Mouse (Mus musculus) liver, postnatal 0 days (tissue): Measurements from ENCODE around the gene Slc12a4. TPM values are rescaled to one million over a fixed set of nuclear protein-coding genes. Genes with fewer than 3 reads are reported as not detected.
A peak's percentile ranks its signal among the peaks of the same experiment; 100 is the strongest.
"Not testable (repeated sequence)": the region's sequence is repeated elsewhere in the genome, so short reads cannot be mapped to it uniquely, and the experiment has no call there.

Experiments used
- ATAC-seq: fragments of 200-750 bp; cut with Nextera tagmentation; 2 replicates; pipeline ENCODE4 v1.8.0; 2017; ENCODE audit warnings: mild to moderate bottlenecking, moderate library complexity
- DNase-seq: peaks from one replicate; pipeline ENCODE4 v3.0.0-alpha.2; 2016
- H3K27ac ChIP-seq: fragments of 300-500 bp; sonication (generic); 2 replicates; pipeline ENCODE4 v1.5.1; 2014; ENCODE audit warnings: antibody characterized with exemption, moderate library complexity, mild to moderate bottlenecking, low read depth
- H3K27me3 ChIP-seq: fragments of 300-500 bp; sonication (generic); 2 replicates; pipeline ENCODE4 v1.6.1; 2014; ENCODE audit warnings: low read length, control low read depth, mixed read lengths; ENCODE audit not compliant: insufficient read depth
- H3K36me3 ChIP-seq: fragments of 300-500 bp; sonication (generic); replicated peaks from 2 replicates; pipeline ENCODE4 v1.6.1; 2014; ENCODE audit warnings: mild to moderate bottlenecking, control low read depth, low read length, moderate library complexity, mixed read lengths; ENCODE audit not compliant: insufficient read depth
- H3K4me1 ChIP-seq: fragments of 300-500 bp; sonication (generic); 2 replicates; pipeline ENCODE4 v1.6.1; 2014; ENCODE audit warnings: antibody characterized with exemption, mild to moderate bottlenecking, control low read depth; ENCODE audit not compliant: insufficient read depth
- H3K4me2 ChIP-seq: fragments of 300-500 bp; sonication (generic); 2 replicates; pipeline ENCODE4 v1.6.1; 2014; ENCODE audit warnings: low read depth, mild to moderate bottlenecking, low read length, moderate library complexity, mixed read lengths
- H3K4me3 ChIP-seq: fragments of 300-500 bp; sonication (generic); 2 replicates; pipeline ENCODE4 v1.5.1; 2014; ENCODE audit warnings: low read depth, low read length
- H3K9ac ChIP-seq: fragments of 300-500 bp; sonication (generic); replicated peaks from 2 replicates; pipeline ENCODE4 v1.6.1; 2014; ENCODE audit warnings: mild to moderate bottlenecking, moderate library complexity
- H3K9me3 ChIP-seq: fragments of 300-500 bp; sonication (generic); 2 replicates; pipeline ENCODE4 v1.6.1; 2016; ENCODE audit warnings: mild to moderate bottlenecking, control low read depth, low read length, mixed read lengths
- CTCF ChIP-seq: sonication (generic); IDR thresholded peaks from 2 replicates; pipeline ENCODE4 v1.5.1; 2016; ENCODE audit warnings: antibody characterized with exemption, low read depth
- EP300 ChIP-seq: IDR thresholded peaks from 2 replicates; pipeline ENCODE4 v1.6.1; 2016; ENCODE audit warnings: antibody characterized with exemption, low read depth, mild to moderate bottlenecking
- WGBS: fragments of 180-500 bp; shearing (Covaris S2); extraction: QIAGEN DNeasy Blood & Tissue Kit; methylation state at CpG from one replicate; pipeline ENCODE4 v1.1.7; 2014; ENCODE audit not compliant: insufficient replicate concordance; 5-methylcytosine and 5-hydroxymethylcytosine counted together
- polyA plus RNA-seq: library from polyadenylated mRNA; unstranded; fragments of >200 nt; fragmentation: Nextera tagmentation; extraction: Ambion mirVana; gene quantifications from 2 replicates; pipeline ENCODE4 v1.2.1, GENCODE M21; 2015

Gene Slc12a4
- 5.1 and 5.2 TPM in 2 replicates for polyA plus RNA-seq

- H3K27me3 ChIP-seq, result 0 out of 2 replicates have a peak, but pooled peaks cover 3% of the 10 kb centered on the region
- H3K4me2 ChIP-seq, result peak within 1 kb of the TSS; percentile 100
- peaks cover 33% of the 10 kb centered on the region for H3K4me1 ChIP-seq
- 3% methylated on average over 45 of the region's 47 CpGs for WGBS
- no peaks in the 10 kb centered on the region for H3K9me3 ChIP-seq
- TF ChIP-seq CTCF (no peak), EP300 (no peak)
- peak within 1 kb of the TSS; percentile 78 for H3K4me3 ChIP-seq
- peak within 1 kb of the TSS; percentile 80 for H3K27ac ChIP-seq
- H3K36me3 ChIP-seq, result no peaks in the 10 kb centered on the region
- H3K9ac ChIP-seq, result peak within 1 kb of the TSS; percentile 86
- DNase-seq (peak; percentile 85), ATAC-seq (peak; percentile 81)
These were observed at the start of gene Slc12a4 for GRCm38 (mm10) chr8:105965905-105966341. Gene Slc12a4, minus strand, starts transcription at chr8:105966097.

DNA sequence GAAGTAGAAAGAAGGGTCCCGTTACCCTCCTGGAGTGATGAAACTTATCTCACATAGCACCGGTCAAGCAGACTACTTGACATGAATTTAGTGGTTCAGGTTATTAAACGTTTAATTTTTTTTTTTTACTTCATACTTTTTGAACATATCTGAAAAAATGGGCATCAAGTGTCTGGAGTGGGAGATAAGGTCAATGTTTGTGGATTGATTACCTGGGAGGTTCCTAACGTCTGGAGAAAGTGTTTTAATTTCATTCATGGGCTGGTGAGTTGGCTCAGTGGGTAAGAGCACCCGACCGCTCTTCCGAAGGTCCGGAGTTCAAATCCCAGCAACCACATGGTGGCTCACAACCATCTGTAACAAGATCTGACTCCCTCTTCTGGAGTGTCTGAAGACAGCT, 46.3 kb upstream of the Slc12a4 start:
- peak; percentile 43; the same call in 1 of the 2 replicates for TF ChIP-seq EP300
- H3K27me3 ChIP-seq, H3K9me3 ChIP-seq, H3K36me3 ChIP-seq, ATAC-seq, DNase-seq: not testable (repeated sequence)
- Histone ChIP-seq H3K27ac (peak overlapping the region; percentile 82), H3K4me2 (peak overlapping the region; percentile 94), H3K4me1 (peaks cover 18% of the 10 kb centered on the region), H3K4me3 (peak overlapping the region; percentile 72), H3K9ac (peak overlapping the region; percentile 80)
- 55% methylated on average over 8 of the region's 8 CpGs for WGBS

DNA sequence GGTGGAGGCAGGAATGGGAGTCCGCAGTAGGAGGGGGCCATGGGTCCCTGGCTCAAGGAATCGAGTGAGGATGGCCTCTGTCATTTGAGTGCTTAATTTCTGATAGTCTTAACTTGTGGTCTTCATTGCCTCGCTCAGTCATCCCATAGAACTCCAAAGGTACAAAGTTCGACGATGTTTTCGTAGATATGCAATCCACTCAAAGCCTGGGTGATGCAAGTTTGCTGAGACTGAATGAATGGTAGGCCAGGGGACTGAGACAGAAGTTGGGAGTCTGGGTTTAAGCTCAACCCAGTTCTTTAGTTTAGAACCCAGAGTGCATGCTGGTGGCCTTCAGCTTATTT, 45.7 kb upstream of the Slc12a4 start, which contains the start of gene Ddx28:
Gene Ddx28 (minus strand): TSS at position 240 of the 344 bp plus-strand sequence.
- DNase-seq (no peak), ATAC-seq (peak; percentile 60)
- under 1% methylated on average over 6 of the region's 6 CpGs for WGBS
- peak within 1 kb of the TSS; percentile 82 for H3K27ac ChIP-seq
- TF ChIP-seq EP300 (no peak; the same call in 1 of the 2 replicates), CTCF (no peak)
- H3K27me3 ChIP-seq, result no peaks in the 10 kb centered on the region
- H3K4me2 ChIP-seq, result peak within 1 kb of the TSS; percentile 94
- peak within 1 kb of the TSS; percentile 72 for H3K4me3 ChIP-seq
- no peaks in the 10 kb centered on the region for H3K36me3 ChIP-seq
- H3K9me3 ChIP-seq, result no peaks in the 10 kb centered on the region
- H3K9ac ChIP-seq, result peak within 1 kb of the TSS; percentile 80
- H3K4me1 ChIP-seq, result peaks cover 18% of the 10 kb centered on the region

GRCm38 (mm10) chr8:106010748-106011642, 45.1 kb upstream of the Slc12a4 start:
- H3K4me3 ChIP-seq, result peak overlapping the region; percentile 72
- under 1% methylated on average over 68 of the region's 74 CpGs for WGBS
- TF ChIP-seq EP300, result peak; percentile 37; the same call in 1 of the 2 replicates
- TF ChIP-seq CTCF, result no peak; the same call in 1 of the 2 replicates
- H3K9ac ChIP-seq, result peak overlapping the region; percentile 80
- peak overlapping the region; percentile 82 for H3K27ac ChIP-seq
- peaks cover 18% of the 10 kb centered on the region for H3K4me1 ChIP-seq
- no peaks in the 10 kb centered on the region for H3K27me3 ChIP-seq
- peak; percentile 92 for ATAC-seq
- no peaks in the 10 kb centered on the region for H3K36me3 ChIP-seq
- DNase-seq, result peak; percentile 94
- peak overlapping the region; percentile 94 for H3K4me2 ChIP-seq
- no peaks in the 10 kb centered on the region for H3K9me3 ChIP-seq

DNA sequence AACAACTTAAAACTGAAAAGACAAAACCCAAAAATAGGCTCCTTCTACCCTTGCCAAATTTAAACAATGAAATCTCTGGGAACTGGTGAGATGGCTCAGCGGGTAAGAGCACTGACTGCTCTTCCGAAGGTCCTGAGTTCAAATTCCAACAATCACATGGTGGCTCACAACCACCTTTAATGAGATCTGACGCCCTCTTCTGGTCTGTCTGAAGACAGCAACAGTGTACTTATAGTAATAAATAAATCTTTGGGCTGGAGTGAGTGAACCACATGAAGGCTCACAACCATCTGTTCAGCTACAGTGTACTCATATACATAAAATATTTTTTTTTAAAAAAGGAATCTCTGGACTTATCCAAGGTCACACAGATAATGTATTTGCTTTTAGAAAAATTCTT, 42.0 kb upstream of the Slc12a4 start:
- not testable (repeated sequence) for DNase-seq, H3K9ac ChIP-seq, H3K4me2 ChIP-seq, H3K27me3 ChIP-seq, ATAC-seq, H3K36me3 ChIP-seq, H3K27ac ChIP-seq, H3K9me3 ChIP-seq, H3K4me3 ChIP-seq
- TF ChIP-seq CTCF, result peak; percentile 46
- WGBS, result 65% methylated on average over 3 of the region's 3 CpGs
- peaks cover 18% of the 10 kb centered on the region for H3K4me1 ChIP-seq

DNA sequence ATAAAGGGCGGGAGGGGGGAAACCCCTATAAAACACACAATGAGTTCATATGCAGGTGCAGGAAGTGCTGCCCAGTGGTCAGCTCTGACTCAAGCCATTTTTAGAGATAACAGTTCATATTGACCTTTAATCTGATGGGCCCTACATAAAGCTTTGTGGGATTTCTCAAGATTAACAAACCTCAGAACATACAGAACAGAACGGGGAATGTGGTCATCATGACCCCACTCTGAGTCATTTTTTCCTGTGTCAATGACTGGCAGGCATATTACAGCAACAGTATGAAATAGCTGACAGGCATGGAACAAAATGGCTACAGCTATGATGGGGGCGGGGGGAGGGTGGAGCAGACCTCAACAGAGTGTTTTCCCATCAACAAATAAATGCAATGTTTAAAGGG, 41.2 kb upstream of the Slc12a4 start:
- 0 out of 2 replicates have a peak overlapping the region, but pooled peaks have one; percentile 58 for H3K27ac ChIP-seq
- no peak overlapping the region for H3K4me2 ChIP-seq
- H3K9ac ChIP-seq, result no peak overlapping the region
- WGBS, result 53% methylated on average over 3 of the region's 3 CpGs
- H3K9me3 ChIP-seq, result no peaks in the 10 kb centered on the region
- TF ChIP-seq EP300, result peak; percentile 91
- TF ChIP-seq CTCF, result no peak
- peaks cover 18% of the 10 kb centered on the region for H3K4me1 ChIP-seq
- H3K27me3 ChIP-seq, result no peaks in the 10 kb centered on the region
- ATAC-seq (peak; percentile 35), DNase-seq (peak; percentile 32)
- no peak overlapping the region for H3K4me3 ChIP-seq
- no peaks in the 10 kb centered on the region for H3K36me3 ChIP-seq
